Mouse (Mus musculus): ENCODE measurements around the gene P2ry4. TPM values are rescaled to one million over a fixed set of nuclear protein-coding genes. Genes with fewer than 3 reads are reported as not detected.
A peak's percentile ranks its signal among the peaks of the same experiment; 100 is the strongest.

The P2ry4 gene
- total RNA-seq (2014; fragmentation: Nextera tagmentation) = not detected in 2 replicates
- not detected in 2 replicates for total RNA-seq (2017)

- ATAC-seq (replicated peaks; ENCODE audit: poor library complexity, severe bottlenecking) = no peak
Measured at GRCm38 (mm10) chrX:100594791-100595190, at the start of gene P2ry4. TSS of gene P2ry4 (minus strand) at chrX:100594869.

- ATAC-seq (replicated peaks; ENCODE audit: poor library complexity, severe bottlenecking) = no peak
Measured at GRCm38 (mm10) chrX:100638477-100638876, 43.8 kb upstream of the P2ry4 start.

DNA sequence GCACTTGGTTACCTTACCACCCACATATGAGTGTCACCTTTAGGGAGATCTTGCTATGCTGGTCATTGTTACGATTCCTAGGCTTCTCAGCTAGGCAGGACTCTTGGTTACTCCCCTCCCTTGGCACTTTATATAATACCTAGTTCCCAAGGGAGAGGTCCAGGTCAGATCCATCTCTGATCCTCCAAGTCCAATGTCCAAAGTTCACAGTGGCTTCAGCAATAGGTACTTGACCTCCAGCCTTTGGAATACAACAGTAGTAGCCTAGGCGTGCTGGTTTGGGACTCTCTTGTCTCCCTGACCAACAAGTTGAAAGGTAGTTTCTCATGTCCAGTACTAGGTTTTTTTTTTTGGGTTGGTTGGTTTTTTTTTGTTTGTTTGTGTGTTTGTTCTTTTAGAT, 34.4 kb upstream of the P2ry4 start:
- ATAC-seq (replicated peaks; ENCODE audit: poor library complexity, severe bottlenecking) = no peak

DNA sequence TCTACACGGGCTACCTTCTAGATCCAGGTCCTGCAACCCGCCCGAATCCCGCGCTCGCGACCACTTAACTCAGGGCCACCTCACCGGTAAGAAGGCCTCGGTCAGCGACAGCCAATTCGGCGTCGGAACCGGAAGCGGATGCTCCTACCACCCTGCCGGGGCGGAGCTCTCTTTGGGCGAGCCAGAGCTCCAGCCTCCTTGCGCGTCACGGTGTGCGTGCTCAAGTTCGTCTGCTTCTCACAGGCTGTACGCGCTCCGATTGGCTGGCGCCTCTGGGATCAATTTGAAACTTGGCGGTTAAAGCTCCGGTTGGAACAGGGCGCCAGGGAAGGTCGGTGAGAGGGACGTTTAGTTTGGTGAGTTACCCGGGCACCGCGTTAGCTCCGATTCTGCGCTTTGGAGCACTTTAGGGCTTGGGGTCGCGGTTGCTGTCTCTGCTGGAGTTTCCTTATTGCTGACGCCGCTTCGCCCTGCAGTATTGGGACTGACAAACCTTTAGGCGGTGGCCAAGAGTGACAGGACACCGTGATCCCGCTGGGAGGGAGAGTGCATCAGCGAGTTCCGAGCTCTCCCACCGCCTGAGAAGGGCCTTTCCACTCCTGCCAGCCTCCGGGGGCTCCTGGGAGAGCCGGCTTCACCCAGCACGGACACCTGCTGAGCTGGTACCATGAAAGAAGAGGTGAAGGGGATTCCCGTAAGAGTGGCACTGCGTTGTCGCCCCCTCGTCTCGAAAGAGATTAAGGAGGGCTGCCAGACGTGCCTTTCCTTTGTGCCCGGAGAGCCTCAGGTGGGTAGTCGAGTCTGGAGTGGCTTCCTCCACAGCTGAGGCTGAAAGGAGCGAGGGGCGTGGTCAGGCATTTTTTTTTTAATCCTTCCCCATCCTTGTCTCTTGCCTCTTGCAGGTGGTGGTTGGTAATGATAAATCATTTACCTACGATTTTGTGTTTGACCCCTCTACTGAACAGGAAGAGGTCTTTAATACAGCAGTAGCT, 31.4 kb upstream of the P2ry4 start, which contains the start of gene Pdzd11:
Gene Pdzd11, minus strand, starts transcription at position 767 of the 992 bp plus-strand sequence.
- ATAC-seq (replicated peaks; ENCODE audit: poor library complexity, severe bottlenecking) = peak; percentile 99

- no peak for ATAC-seq (replicated peaks; ENCODE audit: poor library complexity, severe bottlenecking)
Measured at GRCm38 (mm10) chrX:100625546-100625801, 30.8 kb upstream of the P2ry4 start, which contains the start of gene Kif4. TSS of gene Kif4 (plus strand) at chrX:100625737.

DNA sequence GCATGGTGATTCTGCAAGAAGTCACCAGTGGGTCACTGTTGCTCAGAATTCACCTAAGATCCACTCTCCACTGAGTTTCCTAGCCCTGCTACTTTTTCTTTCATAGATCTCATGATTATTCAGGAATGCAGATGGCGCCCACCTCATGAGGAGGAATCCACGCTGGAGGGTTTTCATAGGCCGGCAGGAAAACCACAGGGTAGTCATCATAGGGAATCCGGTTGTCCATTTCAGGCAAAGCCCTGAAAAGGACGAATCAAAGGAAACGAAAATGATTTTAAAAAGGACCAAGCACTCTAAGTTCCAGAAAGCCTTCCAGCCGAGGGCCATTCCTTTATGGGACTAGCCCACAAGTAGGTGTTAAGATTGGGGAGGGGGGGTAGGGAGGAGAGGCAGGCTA, 30.5 kb upstream of the P2ry4 start:
- ATAC-seq (replicated peaks; ENCODE audit: poor library complexity, severe bottlenecking) = no peak

DNA sequence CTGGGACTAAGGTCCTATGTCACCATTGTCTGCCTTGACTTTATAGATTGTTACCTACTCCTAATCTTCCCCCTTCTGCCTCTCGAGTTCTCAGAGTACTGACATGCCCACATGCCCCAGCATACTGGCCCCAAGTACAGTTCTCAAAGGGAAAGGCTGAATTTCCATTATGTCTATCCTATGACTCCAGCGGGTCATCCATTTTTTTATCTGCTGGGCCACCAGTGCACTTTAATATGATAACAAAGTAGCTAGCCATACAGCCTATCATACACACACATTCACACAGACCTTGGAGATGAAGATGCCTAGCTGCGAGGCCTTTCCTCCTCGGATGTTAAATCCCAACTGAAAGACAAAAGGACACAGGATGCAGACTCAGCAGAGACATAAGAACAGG, 29.6 kb upstream of the P2ry4 start:
- no peak for ATAC-seq (replicated peaks; ENCODE audit: poor library complexity, severe bottlenecking)

- ATAC-seq (replicated peaks; ENCODE audit: poor library complexity, severe bottlenecking) = no peak
Measured at GRCm38 (mm10) chrX:100621366-100621765, 26.7 kb upstream of the P2ry4 start.

DNA sequence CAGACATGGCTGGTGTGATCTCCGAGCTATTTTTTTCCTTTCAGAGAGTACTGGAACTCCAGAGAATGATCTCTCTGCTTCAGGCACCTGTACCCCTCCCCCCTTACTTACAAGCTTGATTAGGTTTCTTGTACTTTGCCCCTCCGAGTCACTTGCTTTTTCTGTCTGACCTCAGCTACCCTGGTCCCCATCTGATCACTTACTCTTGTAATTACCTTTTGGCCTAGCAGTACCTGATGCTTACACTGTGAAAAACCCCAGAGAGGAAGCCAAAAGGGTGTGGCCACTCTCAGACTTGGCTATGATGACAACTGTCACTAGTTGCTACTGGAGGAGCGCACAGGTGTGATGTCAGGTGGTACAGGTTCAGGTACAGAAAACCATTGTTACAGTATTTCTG, 23.8 kb upstream of the P2ry4 start:
- no peak for ATAC-seq (replicated peaks; ENCODE audit: poor library complexity, severe bottlenecking)

DNA sequence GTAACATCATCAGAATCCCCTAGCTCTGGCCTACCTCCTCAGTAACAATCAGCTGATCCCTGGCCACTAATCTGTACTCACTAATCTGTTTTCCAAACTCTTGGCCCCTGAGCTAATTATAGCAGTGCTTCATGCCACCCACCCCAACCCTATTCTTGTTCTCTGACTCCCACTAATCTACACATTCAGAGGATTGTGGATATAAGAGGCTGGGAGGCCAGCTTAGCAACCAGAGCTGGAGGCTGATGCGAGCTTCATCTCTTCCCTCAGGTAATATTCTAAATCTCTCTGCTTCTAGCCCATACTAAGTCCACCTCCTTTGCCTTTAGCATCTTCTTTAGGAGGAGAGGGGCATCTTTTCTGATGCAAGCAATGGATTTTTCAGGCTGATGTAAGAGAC, 10.6 kb upstream of the P2ry4 start, which contains the start of gene Arr3:
Gene Arr3, plus strand, starts transcription at position 184 of the 400 bp plus-strand sequence.
- ATAC-seq (replicated peaks; ENCODE audit: poor library complexity, severe bottlenecking) = no peak

GRCm38 (mm10) chrX:100599755-100600154, 5.1 kb upstream of the P2ry4 start:
- no peak for ATAC-seq (replicated peaks; ENCODE audit: poor library complexity, severe bottlenecking)

- ATAC-seq (replicated peaks; ENCODE audit: poor library complexity, severe bottlenecking) = no peak
Measured at GRCm38 (mm10) chrX:100597439-100597838, 2.8 kb upstream of the P2ry4 start.

GRCm38 (mm10) chrX:100571951-100572350, 22.7 kb downstream of the P2ry4 start, which contains the start of gene Awat1:
TSS of gene Awat1 (plus strand) at chrX:100572251.
- ATAC-seq (replicated peaks; ENCODE audit: poor library complexity, severe bottlenecking) = no peak

DNA sequence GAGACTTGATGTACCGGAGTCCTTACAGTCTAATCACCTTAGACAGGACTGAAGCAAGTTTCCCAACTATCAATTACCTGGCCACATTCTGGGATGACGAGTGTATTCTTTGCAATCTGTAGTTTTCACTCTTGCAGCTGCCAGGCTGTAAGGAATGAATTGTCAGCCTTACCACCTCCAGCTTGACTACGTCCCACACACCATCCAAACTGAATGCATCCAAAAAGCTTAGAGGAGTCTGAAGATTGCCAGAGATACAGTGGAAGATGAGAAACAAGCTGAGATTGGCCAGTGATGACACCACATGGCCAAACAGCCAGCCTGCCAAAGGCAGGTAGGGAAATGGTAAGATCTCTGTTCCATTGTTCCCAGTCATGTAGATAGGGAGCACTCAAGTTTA, 29.0 kb downstream of the P2ry4 start:
- no peak for ATAC-seq (replicated peaks; ENCODE audit: poor library complexity, severe bottlenecking)

GRCm38 (mm10) chrX:100556026-100556425, 38.6 kb downstream of the P2ry4 start:
- ATAC-seq (replicated peaks; ENCODE audit: poor library complexity, severe bottlenecking) = peak; percentile 48

Other genes with a start within 250 kb of the P2ry4 start
- not detected in 2 replicates for gene Otud6a, start 165.9 kb downstream of the P2ry4 start, total RNA-seq (2014; fragmentation: Nextera tagmentation)
- gene Otud6a, start 165.9 kb downstream of the P2ry4 start, total RNA-seq (2017) = not detected in 2 replicates
- 1.0 and 5.3 TPM in 2 replicates for gene Awat2, start 152.2 kb downstream of the P2ry4 start, total RNA-seq (2014; fragmentation: Nextera tagmentation)
- gene Awat2, start 152.2 kb downstream of the P2ry4 start, total RNA-seq (2017) = 2.5 and 2.6 TPM in 2 replicates
- 74.5 and 104 TPM in 2 replicates for gene Igbp1, start 100.6 kb downstream of the P2ry4 start, total RNA-seq (2014; fragmentation: Nextera tagmentation)
- gene Igbp1, start 100.6 kb downstream of the P2ry4 start, total RNA-seq (2017) = 98.4 and 104 TPM in 2 replicates
- gene Dgat2l6, start 70.0 kb downstream of the P2ry4 start, total RNA-seq (2014; fragmentation: Nextera tagmentation) = not detected in 2 replicates
- gene Dgat2l6, start 70.0 kb downstream of the P2ry4 start, total RNA-seq (2017) = not detected in 2 replicates
- not detected in 2 replicates for gene Awat1, start 22.6 kb downstream of the P2ry4 start, total RNA-seq (2014; fragmentation: Nextera tagmentation)
- gene Awat1, start 22.6 kb downstream of the P2ry4 start, total RNA-seq (2017) = not detected in 2 replicates
- not detected in 2 replicates for gene Arr3, start 10.6 kb upstream of the P2ry4 start, total RNA-seq (2014; fragmentation: Nextera tagmentation)
- not detected in 2 replicates for gene Arr3, start 10.6 kb upstream of the P2ry4 start, total RNA-seq (2017)
- 7.7 and 21.2 TPM in 2 replicates for gene Kif4, start 30.9 kb upstream of the P2ry4 start, total RNA-seq (2014; fragmentation: Nextera tagmentation)
- 41.5 and 48.3 TPM in 2 replicates for gene Kif4, start 30.9 kb upstream of the P2ry4 start, total RNA-seq (2017)
- 46.6 and 47.1 TPM in 2 replicates for gene Pdzd11, start 31.7 kb upstream of the P2ry4 start, total RNA-seq (2014; fragmentation: Nextera tagmentation)
- gene Pdzd11, start 31.7 kb upstream of the P2ry4 start, total RNA-seq (2017) = 31.1 and 32.3 TPM in 2 replicates
- not detected in 2 replicates for gene Gdpd2, start 135.0 kb upstream of the P2ry4 start, total RNA-seq (2014; fragmentation: Nextera tagmentation)
- gene Gdpd2, start 135.0 kb upstream of the P2ry4 start, total RNA-seq (2017) = not detected in 2 replicates
- 3.3 and 6.3 TPM in 2 replicates for gene Dlg3, start 172.9 kb upstream of the P2ry4 start, total RNA-seq (2014; fragmentation: Nextera tagmentation)
- gene Dlg3, start 172.9 kb upstream of the P2ry4 start, total RNA-seq (2017) = 2.7 and 4.1 TPM in 2 replicates